Mouse (Mus musculus): ENCODE data around the gene Fbxw17. TPM values are rescaled to one million over a fixed set of nuclear protein-coding genes. Genes with fewer than 3 reads are reported as not detected.
"Not testable (repeated sequence)": the region's sequence is repeated elsewhere in the genome, so short reads cannot be mapped to it uniquely, and the experiment has no call there.

Gene Fbxw17
- polyA plus RNA-seq, 1 experiment, result 5.8 TPM

DNA sequence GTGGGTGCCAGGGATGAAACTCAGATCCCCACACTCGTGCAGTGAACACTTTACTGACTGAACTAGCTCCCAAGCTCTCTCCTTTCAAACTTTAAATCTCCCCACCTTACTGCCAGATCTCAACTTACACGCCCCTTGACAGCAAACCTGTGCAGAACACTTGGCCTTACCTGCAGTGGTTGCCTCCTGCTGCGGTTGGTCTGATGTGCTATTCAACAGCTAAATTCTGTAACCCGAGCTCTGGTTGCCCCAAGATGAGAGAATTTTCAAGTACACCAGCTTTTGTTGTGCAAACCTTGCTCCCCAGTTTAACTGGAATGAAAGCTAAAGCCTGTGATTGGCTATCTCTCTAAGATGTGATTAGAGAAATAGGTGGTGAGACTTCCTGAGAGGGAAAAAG, 35.8 kb downstream of the Fbxw17 start:
- Histone ChIP-seq H3K4me3 (replicated peaks) (no peak overlapping the region), H3K27me3 (replicated peaks) (no peaks in the 10 kb centered on the region), H3K9me3 (peaks cover 13% of the 10 kb centered on the region), H3K36me3 (replicated peaks; ENCODE audit: low read length) (no peaks in the 10 kb centered on the region), H3K4me1 (no peaks in the 10 kb centered on the region)
- TF ChIP-seq FLI1 (IDR thresholded peaks at IDR 0.05; ENCODE audit: low read length) (no peak), GATA1 (IDR thresholded peaks at IDR 0.05; ENCODE audit: borderline replicate concordance, low read length) (no peak)

DNA sequence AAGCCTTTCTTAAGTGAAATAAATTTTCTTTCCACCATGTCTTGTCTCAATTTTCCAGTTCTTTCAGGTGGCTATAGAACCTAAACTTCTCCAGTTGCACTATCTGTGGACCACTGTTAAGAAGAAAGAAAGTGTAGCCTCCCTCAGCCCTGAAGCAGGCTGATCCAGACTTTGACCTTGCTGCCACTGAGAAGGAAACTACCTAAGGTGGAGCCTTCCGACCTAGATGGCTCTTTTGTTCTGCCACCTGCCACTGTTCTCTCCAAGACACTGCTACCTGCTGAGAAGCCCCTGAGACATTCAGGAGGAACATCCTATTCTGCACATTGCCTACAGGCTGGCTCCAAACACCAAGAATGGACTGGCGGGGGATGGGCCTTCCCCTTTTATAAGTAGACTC, 42.8 kb downstream of the Fbxw17 start:
- not testable (repeated sequence) for H3K36me3 ChIP-seq (replicated peaks; ENCODE audit: low read length); H3K4me3 ChIP-seq (replicated peaks); H3K9me3 ChIP-seq; H3K27me3 ChIP-seq (replicated peaks); H3K4me1 ChIP-seq

DNA sequence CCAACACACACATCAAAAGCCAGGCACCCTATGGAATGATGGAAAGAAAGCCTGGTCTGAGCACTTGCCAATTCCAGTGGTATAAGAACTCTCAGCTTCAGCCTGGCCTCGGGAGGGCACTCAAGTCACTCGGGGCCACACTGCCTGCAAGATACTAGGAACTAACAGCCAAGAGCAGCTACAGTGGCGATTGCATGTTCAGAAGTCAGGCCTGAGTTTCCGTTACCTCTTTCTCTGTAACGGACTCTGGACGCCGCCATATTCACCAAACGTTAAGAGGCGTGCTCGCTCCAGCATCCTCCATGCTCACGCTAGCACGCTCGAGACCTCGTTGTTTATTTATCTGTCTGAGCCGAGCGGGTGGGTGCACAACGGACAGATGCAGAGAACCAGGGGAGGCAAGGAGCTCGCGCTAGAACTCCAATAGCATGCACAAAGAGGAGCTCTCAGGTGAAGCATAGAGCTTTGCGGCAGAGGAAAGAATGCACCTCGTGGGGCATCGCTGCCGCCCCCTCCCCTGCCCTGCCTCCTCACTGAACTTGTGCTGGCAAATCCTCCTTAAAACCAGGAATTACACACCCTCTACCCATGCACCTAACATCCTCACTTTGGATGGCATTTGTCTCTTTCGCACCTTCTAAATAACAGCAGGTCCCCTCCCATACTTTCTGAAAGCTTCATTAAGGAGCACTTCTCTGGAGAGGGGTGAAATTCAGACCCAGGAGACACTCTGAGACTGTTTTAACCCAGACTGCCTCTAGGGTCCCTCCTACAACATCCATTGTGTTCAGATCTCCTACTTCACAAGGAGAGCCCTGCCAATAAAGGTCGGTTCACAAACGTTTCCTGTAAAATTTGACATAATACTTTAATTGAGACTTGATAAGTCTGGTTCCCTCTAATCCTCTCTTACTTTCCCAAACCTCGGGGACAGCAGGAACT, 47.2 kb downstream of the Fbxw17 start:
- Histone ChIP-seq H3K4me1 (no peaks in the 10 kb centered on the region), H3K27me3 (replicated peaks) (peaks cover 2% of the 10 kb centered on the region)

DNA sequence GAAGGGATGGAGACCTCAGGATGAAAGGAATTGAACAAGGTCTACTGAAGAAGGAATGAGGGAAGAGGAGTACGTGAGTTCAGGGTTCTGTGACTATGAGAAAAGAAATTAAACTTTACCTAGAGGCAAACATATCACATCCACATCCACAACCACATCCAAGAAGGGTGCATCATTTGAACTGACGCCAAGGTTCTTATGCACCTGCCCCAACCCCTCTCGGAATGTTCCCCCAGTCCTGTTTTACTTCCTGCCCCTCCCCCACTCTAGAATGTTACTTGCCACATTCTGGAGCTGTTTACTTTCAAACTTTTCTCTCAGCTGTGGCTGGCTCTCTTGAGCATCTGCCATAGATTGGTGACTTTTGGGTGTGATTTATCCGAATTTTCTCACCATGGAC, 49.3 kb downstream of the Fbxw17 start, which contains the start of gene Nutm2:
Gene Nutm2, plus strand, starts transcription at position 301 of the 400 bp plus-strand sequence.
- no peak for TF ChIP-seq GATA1 (IDR thresholded peaks at IDR 0.05; ENCODE audit: borderline replicate concordance, low read length)
- no peak for TF ChIP-seq FLI1 (IDR thresholded peaks at IDR 0.05; ENCODE audit: low read length)
- H3K27me3 ChIP-seq (replicated peaks), result peaks cover 2% of the 10 kb centered on the region
- no peak within 1 kb of the TSS for H3K4me3 ChIP-seq (replicated peaks)
- H3K9me3 ChIP-seq, result peaks cover 35% of the 10 kb centered on the region
- H3K4me1 ChIP-seq, result no peaks in the 10 kb centered on the region
- H3K36me3 ChIP-seq (replicated peaks; ENCODE audit: low read length), result no peaks in the 10 kb centered on the region

More for the DNA sequence above, 47.2 kb downstream of the Fbxw17 start:
- Histone ChIP-seq H3K9me3 (peaks cover 24% of the 10 kb centered on the region), H3K4me3 (replicated peaks) (no peak overlapping the region), H3K36me3 (replicated peaks; ENCODE audit: low read length) (no peaks in the 10 kb centered on the region)
- no peak for TF ChIP-seq FLI1 (IDR thresholded peaks at IDR 0.05; ENCODE audit: low read length)
- no peak for TF ChIP-seq GATA1 (IDR thresholded peaks at IDR 0.05; ENCODE audit: borderline replicate concordance, low read length)

Other genes starting within 250 kb of the Fbxw17 start
- not detected in 2 replicates for gene Gm906, start 167.6 kb upstream of the Fbxw17 start, polyA plus RNA-seq (2012; ENCODE audit: insufficient read depth, low replicate concordance)
- gene Gm47429, start 26.0 kb downstream of the Fbxw17 start, polyA plus RNA-seq (2012; ENCODE audit: insufficient read depth, low replicate concordance), result not detected in 2 replicates
- gene Nutm2, start 49.4 kb downstream of the Fbxw17 start, polyA plus RNA-seq (2012; ENCODE audit: insufficient read depth, low replicate concordance), result 0.19 TPM in 1 of 2 replicates, not detected in the other
- not detected in 2 replicates for gene Gm904, start 225.4 kb downstream of the Fbxw17 start, polyA plus RNA-seq (2012; ENCODE audit: insufficient read depth, low replicate concordance)

Measured in megakaryocyte, embryonic 14.5 days (primary cell).